Mouse (Mus musculus) heart, adult 18-20 months (tissue): ENCODE measurements at regions not wholly inside any gene's neighbourhood (a gene's known extent, or its start where the extent isn't known, plus 50 kb on each side); places are given as distances from the start of the nearest gene placed in this dataset.

Experiments
- DNase-seq, 2 experiments: peaks; one replicate each; pipeline ENCODE4 v3.0.0; 2021 to 2022; ENCODE audit warnings: mixed read lengths in 1 of 2

DNA sequence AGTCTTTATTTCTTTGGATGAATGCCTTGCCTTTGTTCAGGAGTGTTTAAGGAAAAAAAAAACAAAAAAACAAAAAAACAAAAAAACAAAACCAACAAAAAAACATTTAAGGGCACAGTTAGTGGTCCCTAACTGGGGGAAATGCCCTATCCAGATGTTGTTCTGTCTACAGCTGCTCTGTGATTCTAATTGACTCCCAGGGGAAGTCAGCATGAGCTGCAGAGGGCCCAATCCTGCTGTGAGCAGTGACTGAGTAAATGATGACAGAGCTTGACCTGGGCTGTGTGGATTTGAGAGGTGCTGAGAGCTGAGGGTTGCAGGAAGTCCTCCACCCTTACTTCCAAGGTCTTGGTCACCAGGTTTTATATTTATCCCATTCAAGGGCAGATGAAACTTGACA lies 812.5 kb downstream of the Robo1 start:
- no peak for DNase-seq

DNA sequence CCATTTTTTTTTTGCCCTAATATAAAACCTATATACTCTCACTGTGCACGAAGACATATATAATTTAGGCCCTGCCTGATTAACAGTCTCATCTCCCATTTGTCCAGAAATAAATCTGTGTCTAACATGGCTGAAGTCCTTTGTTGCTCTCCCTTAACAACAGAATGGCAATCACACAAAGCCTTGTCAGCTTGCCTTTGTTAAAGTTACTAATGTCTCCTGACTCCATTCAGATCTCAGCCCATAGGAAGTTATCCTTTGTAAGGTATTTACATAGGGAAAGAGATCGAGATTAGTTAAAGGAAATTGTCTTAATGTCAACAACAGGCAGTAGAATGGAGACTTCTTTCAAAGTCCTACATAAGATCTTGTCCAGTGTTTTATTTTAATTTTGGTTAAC lies 809.2 kb downstream of the Robo1 start:
- no peak for DNase-seq

DNA sequence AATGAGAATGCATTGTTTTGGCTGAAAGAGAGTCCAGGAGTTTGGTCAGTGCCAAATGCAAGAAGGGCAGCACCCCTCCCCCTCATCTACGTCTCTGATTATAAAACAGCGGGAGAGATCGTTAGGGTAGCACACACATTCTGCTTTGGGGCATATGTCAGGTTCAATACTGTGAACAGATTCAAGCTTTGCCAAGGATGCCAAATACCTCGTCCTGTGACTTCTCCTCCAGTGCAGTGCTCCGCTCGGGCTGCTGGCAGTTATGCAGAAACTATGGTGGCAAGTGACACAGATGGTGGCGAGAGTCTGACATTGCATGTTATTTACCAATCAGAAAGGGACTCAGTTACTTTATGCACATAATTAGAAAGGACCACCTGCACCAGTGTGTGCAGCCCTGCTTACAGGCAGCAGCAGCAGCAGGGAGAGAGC lies 799.9 kb downstream of the Robo1 start:
- DNase-seq: no peak

DNA sequence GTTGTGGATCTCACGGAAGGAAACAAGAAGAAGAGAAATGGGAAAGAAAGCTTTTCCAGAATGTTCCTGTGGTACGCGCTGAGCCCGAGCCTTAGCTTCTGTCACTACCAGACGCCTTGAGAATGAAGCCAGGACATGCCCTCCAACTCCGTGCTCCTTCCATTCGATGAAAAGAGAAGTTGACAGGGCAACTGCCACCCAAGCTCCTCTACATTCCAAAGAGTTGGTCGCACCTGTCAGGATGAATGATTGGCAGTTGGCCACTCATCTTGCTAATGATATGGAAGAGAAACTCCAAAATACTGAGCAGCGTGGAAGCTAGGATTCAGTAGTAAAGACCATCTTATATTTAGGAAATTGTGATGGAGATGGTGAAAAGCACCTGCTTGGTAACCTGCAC lies 799.5 kb downstream of the Robo1 start:
- DNase-seq: no peak

DNA sequence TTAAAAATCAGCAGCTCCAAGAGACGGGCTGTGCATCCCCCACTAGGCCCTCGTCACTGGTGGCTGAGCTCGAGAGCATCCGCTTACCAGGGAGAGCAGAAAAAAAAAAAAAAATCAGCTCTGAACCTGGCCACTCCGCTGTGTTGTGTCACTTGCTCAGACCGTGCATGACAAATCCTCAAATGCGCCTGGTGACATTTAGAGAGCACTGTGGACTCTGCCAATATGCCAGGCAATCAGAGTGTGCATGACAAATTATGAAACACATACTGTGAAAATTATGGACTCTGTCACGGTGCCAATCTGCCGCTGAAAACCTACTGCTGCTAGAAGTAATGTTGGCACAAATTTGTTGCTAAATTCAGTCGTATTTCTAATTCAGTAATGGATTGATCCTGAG lies 797.4 kb downstream of the Robo1 start:
- no peak for DNase-seq

DNA sequence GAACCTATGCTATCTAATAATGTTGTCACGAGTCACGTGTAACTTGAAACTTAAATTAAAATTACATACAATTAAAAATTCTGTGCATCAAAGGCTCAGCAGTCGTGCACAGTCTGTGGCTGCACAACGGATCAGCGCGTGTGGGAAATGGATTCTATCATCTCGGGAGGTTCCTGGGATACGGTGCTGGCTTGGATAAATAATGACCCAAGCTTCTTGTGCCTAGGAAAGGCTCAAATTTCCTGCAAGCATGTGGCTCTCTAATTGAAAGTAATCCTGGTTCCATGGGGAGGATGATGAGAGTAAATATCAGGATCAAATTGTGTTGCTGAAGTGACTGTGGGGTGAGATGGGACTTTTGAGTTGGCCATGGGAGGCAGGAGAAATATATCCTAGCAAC lies 792.2 kb downstream of the Robo1 start:
- DNase-seq: no peak

DNA sequence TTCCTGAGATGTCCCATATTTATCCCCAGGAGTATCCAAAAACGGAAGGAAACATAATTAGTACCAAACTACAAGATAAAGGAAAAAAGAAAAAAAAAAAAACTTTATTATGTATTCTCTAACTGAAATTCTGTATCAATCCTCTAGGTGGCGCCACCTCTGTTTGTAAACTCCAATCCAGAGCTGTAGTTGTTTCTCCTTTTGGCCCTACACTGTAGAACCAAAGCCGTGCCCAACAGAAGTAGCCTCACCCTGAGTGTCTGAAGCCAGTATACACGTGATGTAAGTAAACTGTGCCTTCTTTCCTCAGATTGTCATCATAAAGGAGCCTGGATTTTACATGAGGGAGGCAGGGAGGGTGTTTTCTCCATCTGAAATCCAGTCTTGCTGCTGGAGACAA lies 790.7 kb downstream of the Robo1 start:
- peak in 1 of 2 experiments; percentile 11 for DNase-seq

DNA sequence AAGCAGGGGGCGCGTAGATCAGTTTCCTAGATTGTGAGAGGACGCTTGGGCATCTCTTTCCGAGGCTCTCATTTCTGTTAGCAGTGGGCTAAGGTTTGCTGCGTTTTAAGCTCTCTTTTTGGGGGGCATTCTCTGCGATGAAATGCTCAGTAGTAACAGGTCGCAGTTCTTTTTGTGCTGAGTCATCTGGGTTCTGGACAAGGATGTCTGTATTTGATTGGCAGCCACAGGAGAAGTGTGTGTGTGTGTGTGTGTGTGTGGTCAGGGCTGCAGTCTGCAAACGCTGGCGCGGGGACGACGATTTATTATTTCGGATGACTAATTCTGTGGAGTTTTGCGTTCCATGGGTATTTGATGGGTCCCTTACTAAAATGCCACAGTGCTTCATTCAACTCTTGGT lies 789.1 kb downstream of the Robo1 start:
- no peak for DNase-seq

DNA sequence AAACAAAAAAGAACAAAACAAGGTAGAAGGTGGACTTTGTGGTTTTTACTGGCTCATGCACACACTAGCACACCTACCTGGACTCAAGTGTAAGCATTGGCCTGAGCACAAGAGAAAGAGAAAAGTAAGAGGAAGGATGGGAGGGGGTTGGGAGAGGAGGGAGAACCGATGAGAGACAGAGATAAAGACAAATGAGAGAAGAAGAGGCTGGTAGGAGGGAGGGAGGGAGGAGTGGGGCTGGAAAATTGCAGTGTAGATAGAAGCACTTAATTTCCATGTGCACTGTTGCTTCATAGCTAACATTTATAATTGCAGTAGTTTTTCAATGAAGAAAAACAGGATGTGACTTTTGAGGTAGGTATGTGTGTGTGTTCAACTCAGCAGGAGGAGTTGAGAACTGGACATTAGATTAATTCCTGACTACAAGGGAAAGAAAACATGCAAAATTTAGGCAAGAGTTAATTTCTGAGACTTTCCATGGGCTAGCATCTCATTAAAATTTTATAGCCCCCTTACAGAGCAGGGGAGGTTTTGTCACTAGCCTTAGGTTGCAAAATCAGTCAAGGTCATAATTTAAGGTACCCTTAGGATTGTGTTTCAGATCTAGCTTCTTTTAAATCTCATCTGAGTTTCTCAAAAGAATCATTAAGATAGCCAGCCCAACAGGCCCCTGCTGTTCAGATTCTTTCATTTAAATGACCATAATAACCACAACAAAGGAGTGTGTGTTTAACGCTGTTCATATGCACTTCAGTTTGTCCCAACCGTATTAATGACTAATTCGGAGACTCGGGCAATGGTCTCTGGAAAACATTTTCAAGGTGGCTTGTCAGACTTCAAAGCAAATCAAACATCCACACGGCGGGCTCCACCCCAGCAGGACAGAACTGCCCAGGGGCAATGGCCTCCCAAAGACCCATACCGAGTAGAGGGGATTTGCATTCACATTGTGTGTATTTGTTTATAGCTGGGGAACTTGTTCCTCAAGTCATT lies 788.3 kb downstream of the Robo1 start:
- no peak for DNase-seq
